Mouse (Mus musculus): ENCODE data around the gene Zmym4.

Zmym4 gene

DNA sequence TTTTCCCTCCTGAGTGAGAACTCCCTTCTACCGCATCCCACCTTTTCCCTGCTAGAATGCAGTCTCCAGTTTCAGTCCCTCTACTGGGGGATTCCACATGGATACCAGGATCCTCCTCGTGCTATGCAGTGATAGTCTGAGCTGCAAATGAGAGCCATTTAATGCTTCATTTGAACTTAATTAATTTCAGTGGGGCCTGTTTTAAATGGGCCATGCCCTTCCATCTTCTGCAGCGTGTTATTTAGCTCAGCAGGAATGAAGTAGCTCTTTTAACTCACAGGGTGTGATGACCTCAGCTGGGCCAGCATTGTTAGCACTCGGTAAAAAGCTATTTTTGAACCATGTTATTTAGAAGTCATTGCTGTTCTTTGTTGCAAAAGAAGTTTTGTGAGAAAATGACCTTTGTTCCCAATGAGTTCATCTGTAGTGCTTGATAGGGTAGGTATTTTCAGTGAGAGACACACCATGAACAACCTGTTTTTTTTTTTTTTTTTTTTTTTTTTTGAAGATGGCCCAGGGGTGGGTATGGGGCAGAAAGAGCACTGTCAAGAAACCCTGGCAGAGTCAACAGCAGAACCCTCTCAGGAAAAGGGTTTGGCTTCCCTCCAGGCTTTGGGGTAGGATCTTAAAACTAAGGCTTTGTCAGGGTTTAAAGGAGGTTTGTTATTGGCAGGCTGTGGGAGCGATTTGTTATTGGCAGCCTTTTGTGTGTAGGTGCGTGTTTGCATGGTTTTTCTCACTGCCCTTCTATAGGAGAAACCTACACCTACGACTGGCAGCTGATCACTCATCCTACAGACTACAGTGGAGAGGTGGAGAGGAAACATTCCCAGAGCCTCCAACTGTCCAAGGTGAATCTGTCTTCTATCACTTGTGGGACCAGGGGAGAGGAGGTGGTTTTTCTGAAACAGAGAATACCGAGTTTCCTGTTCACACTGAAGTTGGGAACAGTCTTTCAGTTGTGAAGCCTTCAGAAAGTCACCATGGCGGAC, 144.7 kb downstream of the Zmym4 start:
- DNase-seq (ENCODE audit: extremely low spot score, low spot score) = no peak

DNA sequence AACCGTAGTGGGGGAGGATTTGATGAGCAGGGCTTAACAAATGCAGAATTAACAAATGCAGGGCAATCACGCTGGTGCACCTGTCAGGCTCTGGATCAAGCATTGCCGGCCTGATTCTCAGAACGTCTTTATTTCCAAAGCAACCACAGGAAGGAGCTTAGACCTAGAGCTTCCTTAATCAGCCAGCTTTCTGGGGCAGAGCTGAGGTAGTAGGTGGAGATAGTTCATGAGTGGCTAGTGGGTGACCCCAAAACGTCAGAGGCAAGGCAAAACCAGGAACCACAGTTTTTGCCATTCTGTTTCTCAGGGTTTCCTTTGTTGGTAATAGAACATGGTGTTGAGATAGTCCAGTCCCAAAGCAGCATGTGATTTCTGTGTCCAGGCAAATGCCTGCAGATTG, 153.1 kb downstream of the Zmym4 start:
- DNase-seq (ENCODE audit: extremely low spot score, low spot score) = no peak

GRCm38 (mm10) chr4:126813212-126813611, 154.7 kb downstream of the Zmym4 start:
- no peak for DNase-seq (ENCODE audit: extremely low spot score, low spot score)
